Mouse (Mus musculus): Measurements from ENCODE around the gene Inpp5d.
"Not testable (repeated sequence)": the region's sequence is repeated elsewhere in the genome, so short reads cannot be mapped to it uniquely, and the experiment has no call there.

Gene Inpp5d

GRCm38 (mm10) chr1:87658937-87659617, 39.0 kb downstream of the Inpp5d start:
- DNase-seq, result peak in 1 of 2 experiments; percentile 49

- no peak for DNase-seq
These were observed 39.5 kb downstream of the Inpp5d start for GRCm38 (mm10) chr1:87659618-87659960.

GRCm38 (mm10) chr1:87660740-87661139, 40.6 kb downstream of the Inpp5d start:
- DNase-seq, result peak in 1 of 2 experiments; percentile 27

- no peak for DNase-seq
These were observed 43.9 kb downstream of the Inpp5d start for GRCm38 (mm10) chr1:87663992-87664391.

DNA sequence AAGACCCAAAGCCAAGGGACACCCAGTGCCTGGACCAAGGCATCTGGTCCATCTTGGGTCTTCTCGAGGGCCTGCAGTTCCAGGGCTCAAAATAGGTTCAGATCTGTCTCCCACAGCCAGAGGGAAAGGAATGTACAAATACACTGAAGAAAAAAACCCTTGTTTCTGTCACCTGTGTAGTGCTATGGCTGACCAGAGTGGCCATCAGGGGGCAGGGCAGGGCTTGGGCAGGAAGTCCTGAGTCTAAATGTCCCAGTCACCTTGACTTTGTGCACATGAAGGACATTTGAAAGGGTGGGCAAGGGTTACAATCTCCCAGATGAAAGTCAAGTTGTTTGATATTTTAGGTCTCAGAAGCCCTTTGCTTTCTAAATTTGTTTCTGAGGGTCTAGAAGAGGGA, 46.9 kb downstream of the Inpp5d start:
- no peak for DNase-seq

GRCm38 (mm10) chr1:87668300-87668699, 48.2 kb downstream of the Inpp5d start:
- no peak for DNase-seq

GRCm38 (mm10) chr1:87671483-87671882, 51.4 kb downstream of the Inpp5d start:
- DNase-seq, result no peak

DNA sequence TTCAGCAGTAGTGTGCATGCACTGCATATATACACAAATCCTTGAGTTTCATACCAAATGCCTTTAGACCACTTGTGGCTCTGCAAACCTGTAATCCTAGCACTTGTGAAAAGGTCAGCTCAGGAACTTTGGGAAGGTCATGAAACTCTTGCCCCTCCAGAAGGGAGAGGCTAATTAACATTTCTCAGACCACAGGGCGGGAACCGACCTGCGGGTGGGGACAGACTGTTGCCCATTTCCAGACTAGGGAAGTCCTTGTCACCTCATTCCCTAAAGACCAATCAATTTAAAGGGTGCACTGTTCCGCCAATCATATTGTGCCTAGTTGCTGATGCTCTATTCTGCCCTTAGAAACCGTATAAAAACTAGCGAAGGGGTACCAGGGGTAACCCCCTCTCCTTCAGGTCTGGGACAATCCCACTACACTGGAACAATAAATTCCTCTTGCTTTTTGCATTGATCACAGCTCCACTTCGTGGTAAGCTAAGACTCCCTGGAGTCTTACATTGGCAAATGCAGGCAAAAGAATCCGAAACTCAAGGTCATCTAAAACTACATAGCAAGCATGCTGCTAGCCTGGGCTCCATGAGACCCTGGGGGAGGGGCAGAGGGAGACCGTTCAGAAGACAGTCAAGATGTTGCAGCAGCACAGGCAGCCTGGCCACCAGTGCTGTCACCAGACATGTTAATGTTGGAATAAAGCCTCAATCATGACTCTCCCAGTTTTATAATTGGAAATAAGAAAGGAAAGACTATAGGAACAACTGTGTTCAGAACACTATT, 53.9 kb downstream of the Inpp5d start:
- no peak for DNase-seq

DNA sequence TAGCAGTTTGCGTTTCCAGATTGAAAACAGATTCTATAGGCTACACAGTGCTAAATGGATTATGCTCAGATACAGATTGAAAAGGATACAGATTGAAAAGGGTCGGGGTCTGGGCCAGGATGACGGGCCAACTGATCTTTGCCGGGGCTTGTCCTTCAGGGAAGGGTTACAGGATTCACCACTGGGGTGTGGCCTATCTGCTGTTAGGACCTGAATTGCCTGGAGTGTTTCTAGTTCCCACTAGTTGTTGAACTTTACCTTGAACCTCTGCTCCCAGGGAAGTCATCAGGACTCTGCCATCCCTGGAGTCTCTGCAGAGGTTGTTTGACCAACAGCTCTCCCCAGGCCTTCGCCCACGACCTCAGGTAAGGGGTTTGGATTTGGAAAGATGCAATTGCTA, 55.9 kb downstream of the Inpp5d start:
- DNase-seq, result no peak

- DNase-seq, result no peak
These were observed 59.0 kb downstream of the Inpp5d start for GRCm38 (mm10) chr1:87679089-87679488.

DNA sequence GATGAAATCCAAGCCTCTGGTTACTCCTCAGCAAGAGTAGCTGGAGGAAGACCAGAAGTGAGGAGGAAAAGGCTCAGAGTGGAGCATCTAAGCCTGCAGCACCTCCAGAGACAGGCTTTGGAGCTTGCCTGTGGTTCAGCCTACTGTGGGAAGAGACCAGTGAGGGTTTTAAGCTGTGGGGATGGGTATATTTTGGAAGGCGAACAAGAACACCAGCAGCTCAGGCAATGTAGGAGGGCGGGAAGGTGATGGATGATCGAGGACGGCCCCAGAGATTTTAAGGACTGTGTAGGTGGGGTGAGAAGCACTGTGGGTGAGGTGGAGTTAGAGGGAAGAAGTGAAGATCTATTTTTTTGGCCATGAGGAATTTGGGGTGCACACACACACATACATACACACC, 60.8 kb downstream of the Inpp5d start:
- DNase-seq, result no peak

- not testable (repeated sequence) for DNase-seq
These were observed 62.4 kb downstream of the Inpp5d start for GRCm38 (mm10) chr1:87682473-87682872.

GRCm38 (mm10) chr1:87684071-87684470, 64.0 kb downstream of the Inpp5d start:
- no peak for DNase-seq

DNA sequence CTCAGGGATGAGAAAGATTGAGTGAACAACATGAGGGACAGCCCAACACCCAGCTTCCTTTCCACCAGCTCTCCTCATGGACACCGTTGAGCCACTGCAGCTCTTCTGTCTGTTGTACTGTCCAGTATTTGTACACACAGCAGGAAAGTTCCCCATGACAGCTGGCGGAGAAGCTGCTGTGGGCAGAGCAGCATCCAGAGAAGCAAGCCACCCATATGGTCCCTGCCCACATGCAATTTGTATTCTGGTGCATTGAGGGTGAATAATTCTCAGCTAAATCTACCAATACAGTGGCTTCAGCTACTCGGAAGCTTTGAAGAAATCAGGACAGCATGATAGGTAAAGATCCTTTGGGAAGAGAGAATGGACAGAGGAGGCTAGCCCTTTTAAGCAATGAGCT, 64.7 kb downstream of the Inpp5d start:
- no peak for DNase-seq

- DNase-seq, result no peak
These were observed 66.2 kb downstream of the Inpp5d start for GRCm38 (mm10) chr1:87686351-87686750.

DNA sequence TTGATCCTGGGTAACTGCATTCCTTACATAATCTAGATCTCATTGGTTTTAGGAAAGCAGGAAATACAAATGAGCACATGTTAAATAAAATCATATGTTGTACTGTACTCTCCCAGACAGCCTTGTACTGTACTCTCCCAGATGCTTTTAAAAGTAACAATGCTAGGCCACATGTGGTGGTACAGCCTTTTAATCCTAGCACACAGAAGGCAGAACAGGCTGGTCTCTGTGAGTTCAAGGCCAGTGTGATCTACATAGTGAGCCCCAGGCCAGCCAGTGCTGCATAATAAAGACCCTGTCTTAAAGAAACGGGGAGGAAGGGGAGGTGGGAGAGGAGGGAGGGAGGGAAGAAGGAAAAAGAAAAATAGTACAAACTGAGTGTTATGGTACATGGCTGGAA, 66.9 kb downstream of the Inpp5d start:
- no peak for DNase-seq

DNA sequence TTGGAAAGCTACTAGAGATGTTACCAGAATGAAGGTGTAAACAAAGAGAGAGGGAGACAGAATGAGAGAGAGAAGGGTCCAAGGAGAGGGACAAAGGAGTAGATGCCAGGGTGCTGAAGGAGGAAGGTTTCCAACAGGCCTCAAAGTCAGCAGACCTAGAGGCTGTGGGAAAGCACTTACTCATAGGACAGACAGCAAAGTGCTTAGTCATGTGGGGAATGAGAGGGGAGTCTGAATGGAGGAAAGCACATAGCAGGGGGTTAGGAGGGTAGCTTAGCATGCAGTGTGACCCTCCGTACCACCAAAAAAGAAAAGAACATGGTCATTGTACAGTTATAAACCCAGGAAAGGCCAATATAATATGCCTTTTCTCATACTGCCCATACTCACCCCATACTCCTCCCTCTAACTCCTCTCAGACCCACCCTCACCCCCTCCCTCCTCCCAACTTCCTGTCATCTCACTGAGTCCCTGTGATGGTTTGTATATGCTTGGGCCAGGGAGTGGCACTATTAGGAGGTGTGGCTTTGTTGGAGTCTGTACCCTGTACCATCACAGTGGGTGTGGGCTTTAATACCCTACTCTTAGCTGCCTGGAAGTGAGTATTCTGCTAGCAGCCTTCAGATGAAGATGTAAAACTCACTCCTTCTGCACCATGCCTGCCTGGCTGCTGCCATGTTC, 69.7 kb downstream of the Inpp5d start:
- DNase-seq, result no peak

- DNase-seq, result peak in 1 of 2 experiments; percentile 52
These were observed 76.2 kb downstream of the Inpp5d start for GRCm38 (mm10) chr1:87696358-87696757.

GRCm38 (mm10) chr1:87698010-87698409, 77.9 kb downstream of the Inpp5d start:
- DNase-seq, result no peak

DNA sequence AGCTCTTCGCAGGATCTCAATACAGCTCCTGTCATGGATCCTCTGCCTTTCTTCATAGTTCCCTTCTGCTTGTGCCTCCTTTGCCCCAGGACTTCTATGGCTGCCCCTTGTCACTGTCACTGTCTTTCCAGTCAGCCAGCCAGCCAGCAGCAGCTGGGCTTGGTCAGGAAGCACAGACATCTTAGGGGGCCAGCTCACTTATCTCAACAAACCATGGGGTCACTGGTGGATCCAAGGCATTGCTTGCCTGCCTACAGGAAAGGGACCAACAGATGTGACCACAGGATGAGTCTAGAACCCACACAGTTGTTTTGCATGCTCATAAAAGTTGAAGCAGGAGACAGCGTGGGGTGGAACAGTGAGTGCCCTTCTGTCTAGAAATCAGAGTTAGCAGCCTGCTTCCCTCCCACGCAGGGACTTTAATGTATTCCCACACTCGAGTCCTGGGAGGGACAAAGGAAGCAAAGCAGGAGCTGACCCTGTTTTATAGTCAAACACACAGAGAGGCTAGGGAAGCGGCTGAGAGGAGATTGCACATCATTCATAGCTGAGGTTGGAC, 79.9 kb downstream of the Inpp5d start:
- no peak for DNase-seq

DNA sequence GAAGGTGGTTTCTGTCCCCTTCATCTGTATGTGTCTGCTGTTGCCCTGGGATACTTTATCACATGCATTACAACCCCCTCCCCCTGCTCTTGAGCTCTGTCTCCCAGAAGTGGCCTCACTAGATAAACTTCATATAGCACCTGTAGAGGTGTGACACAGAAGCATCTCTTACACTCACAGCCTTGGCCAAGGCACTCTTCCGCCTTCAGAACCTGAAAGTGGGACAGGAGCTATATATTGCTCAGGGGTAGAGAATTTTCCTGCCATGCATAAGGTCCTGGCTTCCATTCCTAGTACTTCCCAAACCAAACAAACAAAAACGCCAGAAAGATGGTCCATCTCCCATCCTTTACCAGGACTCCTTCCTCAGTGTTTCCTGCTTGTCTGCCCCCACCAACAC, 84.1 kb downstream of the Inpp5d start:
- DNase-seq, result no peak

DNA sequence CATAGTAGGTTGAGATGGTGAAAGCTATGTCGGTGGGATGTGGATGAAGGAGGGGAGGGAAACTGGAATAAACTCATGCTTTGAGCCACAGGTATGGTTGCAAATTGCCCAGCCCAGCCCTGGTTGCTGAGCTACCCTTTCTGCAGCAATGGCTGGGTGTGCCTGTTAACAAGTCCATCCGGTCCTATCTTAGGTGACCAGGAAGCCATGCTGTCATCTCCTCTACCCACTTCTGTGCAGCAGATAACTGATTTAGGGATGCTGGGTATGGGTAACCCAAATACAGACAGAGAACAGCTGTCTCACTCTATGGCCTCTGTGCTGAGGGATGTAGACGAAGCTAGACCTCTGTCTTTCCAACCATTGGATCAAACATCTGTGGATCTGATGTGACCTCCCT, 86.2 kb downstream of the Inpp5d start:
- no peak for DNase-seq

GRCm38 (mm10) chr1:87709020-87709419, 88.9 kb downstream of the Inpp5d start:
- DNase-seq, result no peak
